Mouse (Mus musculus) fibroblast of lung, adult 2 months (primary cell): Measurements from ENCODE around the gene Nfkb2.

ENCODE experiments used
- DNase-seq: peaks from one replicate; pipeline ENCODE4 v3.0.0-alpha.2; 2011; ENCODE audit warnings: low read depth

Nfkb2 gene

GRCm38 (mm10) chr19:46322996-46323572 is 19.0 kb downstream of the Nfkb2 start:
- no peak for DNase-seq

GRCm38 (mm10) chr19:46323716-46324115 is 19.6 kb downstream of the Nfkb2 start:
- DNase-seq, result no peak

GRCm38 (mm10) chr19:46324366-46324765 is 20.2 kb downstream of the Nfkb2 start:
- DNase-seq, result no peak

GRCm38 (mm10) chr19:46324918-46325317 is 20.8 kb downstream of the Nfkb2 start:
- DNase-seq, result no peak

GRCm38 (mm10) chr19:46326019-46326755 is 22.1 kb downstream of the Nfkb2 start:
- no peak for DNase-seq

GRCm38 (mm10) chr19:46326756-46327305 is 22.7 kb downstream of the Nfkb2 start, which contains the start of gene Psd:
Gene Psd, minus strand, starts transcription at chr19:46327156.
- no peak for DNase-seq

GRCm38 (mm10) chr19:46327531-46328064 is 23.5 kb downstream of the Nfkb2 start:
- no peak for DNase-seq

- DNase-seq, result peak; percentile 81
These were observed 24.2 kb downstream of the Nfkb2 start, which contains the start of gene Fbxl15 for GRCm38 (mm10) chr19:46328081-46329030. Gene Fbxl15, plus strand, starts transcription at chr19:46328184.

GRCm38 (mm10) chr19:46329031-46329641 is 25.0 kb downstream of the Nfkb2 start:
- no peak for DNase-seq

- DNase-seq, result peak; percentile 60
These were observed 25.8 kb downstream of the Nfkb2 start for GRCm38 (mm10) chr19:46329951-46330350.

GRCm38 (mm10) chr19:46330696-46331095 is 26.6 kb downstream of the Nfkb2 start:
- DNase-seq, result no peak

GRCm38 (mm10) chr19:46331326-46331725 is 27.2 kb downstream of the Nfkb2 start:
- DNase-seq, result no peak

- no peak for DNase-seq
These were observed 27.8 kb downstream of the Nfkb2 start for GRCm38 (mm10) chr19:46331936-46332335.

GRCm38 (mm10) chr19:46332721-46333339 is 28.7 kb downstream of the Nfkb2 start:
- no peak for DNase-seq

- DNase-seq, result no peak
These were observed 29.8 kb downstream of the Nfkb2 start for GRCm38 (mm10) chr19:46333906-46334305.

GRCm38 (mm10) chr19:46337719-46338330 is 33.7 kb downstream of the Nfkb2 start:
- no peak for DNase-seq

- peak; percentile 94 for DNase-seq
These were observed 34.3 kb downstream of the Nfkb2 start, which contains the start of gene Cuedc2 for GRCm38 (mm10) chr19:46338331-46338936. Gene Cuedc2, minus strand, starts transcription at chr19:46338702.

- DNase-seq, result no peak
These were observed 34.8 kb downstream of the Nfkb2 start for GRCm38 (mm10) chr19:46338942-46339286.

- peak; percentile 74 for DNase-seq
These were observed 35.3 kb downstream of the Nfkb2 start for GRCm38 (mm10) chr19:46339287-46339971.
